Comparison of ENCODE assay signal across 8 mouse cellular contexts in the genomic region with DNA sequence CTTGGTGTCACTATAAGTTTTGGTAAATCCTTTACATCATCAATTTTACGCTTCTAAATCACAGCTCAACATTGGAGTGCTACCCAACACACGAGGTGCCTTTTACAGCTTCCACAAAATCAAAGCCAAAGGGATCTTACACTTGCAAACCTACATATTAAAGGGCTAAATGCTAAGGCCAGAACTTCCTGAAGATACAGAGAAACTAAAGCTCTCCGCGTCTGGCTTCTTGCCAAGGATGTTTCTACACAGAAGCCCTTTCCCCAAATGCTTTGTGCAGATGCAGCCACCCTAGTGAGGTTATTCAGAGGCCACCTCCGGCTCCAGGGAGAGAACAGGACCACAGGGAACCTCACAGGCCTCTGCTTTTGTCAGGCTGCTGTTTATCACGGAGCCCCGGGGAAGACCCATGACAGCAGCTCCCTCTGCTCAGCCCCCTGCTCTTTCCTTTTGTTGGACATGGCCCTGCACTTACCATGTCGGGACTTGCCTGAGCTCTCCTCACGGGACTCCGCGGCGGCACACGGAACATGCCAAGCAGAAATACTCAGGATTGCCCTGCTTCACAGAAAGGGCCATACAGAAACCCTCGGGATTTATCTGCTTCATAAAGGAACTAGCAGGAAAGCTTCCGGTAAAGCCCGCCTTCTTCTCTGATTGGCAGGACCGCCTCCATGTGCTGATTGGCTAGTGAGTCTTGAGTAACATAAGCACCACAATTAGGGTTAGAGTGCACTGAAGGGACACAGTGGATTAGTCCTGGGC. TPM values are rescaled to one million over a fixed set of nuclear protein-coding genes. Genes with fewer than 3 reads are reported as not detected.
DNase-seq lines count a peak whose midpoint lies in the region; ATAC-seq and TF ChIP-seq lines count a peak whose summit lies in the region.
"Not testable (repeated sequence)": the region's sequence is repeated elsewhere in the genome, so short reads cannot be mapped to it uniquely, and the experiment has no call there.

TSS of gene 3300002I08Rik (minus strand) at position 653 of the 765 bp plus-strand sequence.

- peak within 1 kb of the TSS; percentile 48 for H3K4me2 ChIP-seq in embryonic facial prominence, embryonic 15.5 days (replicated peaks)
- H3K4me2 ChIP-seq in limb, embryonic 13.5 days (replicated peaks): peak within 1 kb of the TSS; percentile 59
- peak within 1 kb of the TSS; percentile 51 for H3K4me2 ChIP-seq in midbrain, embryonic 15.5 days

- H3K4me1 ChIP-seq in bone marrow macrophage, adult 2 months (ENCODE audit: control insufficient read depth, insufficient read depth, low read length); embryonic facial prominence, embryonic 15.5 days; limb, embryonic 13.5 days; midbrain, embryonic 15.5 days: not testable (repeated sequence)

- peak within 1 kb of the TSS; percentile 74 for H3K9ac ChIP-seq in embryonic facial prominence, embryonic 15.5 days
- H3K9ac ChIP-seq in limb, embryonic 13.5 days: peak within 1 kb of the TSS; percentile 78
- peak within 1 kb of the TSS; percentile 85 for H3K9ac ChIP-seq in midbrain, embryonic 15.5 days

- H3K36me3 ChIP-seq in embryonic facial prominence, embryonic 15.5 days; limb, embryonic 13.5 days; midbrain, embryonic 15.5 days (replicated peaks): not testable (repeated sequence)

- DNase-seq in 3T3-L1 (ENCODE audit: low read depth, low spot score): peak; percentile 97
- DNase-seq in heart, adult 9 months (ENCODE audit: low spot score in 2 of 2): peak; percentile 89 to 92
- peak; percentile 95 for DNase-seq in kidney, adult 9 months
- DNase-seq in spleen, adult 18-20 months: peak; percentile 64 to 81

- peak; percentile 93 for ATAC-seq in embryonic facial prominence, embryonic 15.5 days (ENCODE audit: insufficient number of reproducible peaks, low FRiP score, low TSS enrichment, low read depth)
- ATAC-seq in limb, embryonic 13.5 days (ENCODE audit: low FRiP score, low read depth): peak; percentile 97
- peak; percentile 100 for ATAC-seq in midbrain, embryonic 15.5 days (replicated peaks)

- H3K4me3 ChIP-seq in bone marrow macrophage, adult 2 months (ENCODE audit: insufficient read depth, low read length): peak within 1 kb of the TSS; percentile 68
- peak within 1 kb of the TSS; percentile 65 for H3K4me3 ChIP-seq in embryonic facial prominence, embryonic 15.5 days (replicated peaks)
- peak within 1 kb of the TSS; percentile 65 for H3K4me3 ChIP-seq in limb, embryonic 13.5 days
- peak within 1 kb of the TSS; percentile 71 for H3K4me3 ChIP-seq in midbrain, embryonic 15.5 days

- not testable (repeated sequence) for TF ChIP-seq CTCF in bone marrow macrophage, adult 2 months (IDR thresholded peaks at IDR 0.05; ENCODE audit: low read depth, low read length)

- H3K27ac ChIP-seq in bone marrow macrophage, adult 2 months (ENCODE audit: insufficient read depth, low read depth, low read length): peak within 1 kb of the TSS; percentile 53
- H3K27ac ChIP-seq in embryonic facial prominence, embryonic 15.5 days (replicated peaks): peak within 1 kb of the TSS; percentile 76
- H3K27ac ChIP-seq in limb, embryonic 13.5 days: peak within 1 kb of the TSS; percentile 69
- peak within 1 kb of the TSS; percentile 94 for H3K27ac ChIP-seq in midbrain, embryonic 15.5 days

- H3K27me3 ChIP-seq in embryonic facial prominence, embryonic 15.5 days; limb, embryonic 13.5 days; midbrain, embryonic 15.5 days (replicated peaks): not testable (repeated sequence)

- WGBS in embryonic facial prominence, embryonic 15.5 days: 6% methylated on average over 17 of the region's 17 CpGs
- 5% methylated on average over 17 of the region's 17 CpGs for WGBS in limb, embryonic 13.5 days
- 7% methylated on average over 17 of the region's 17 CpGs for WGBS in midbrain, embryonic 15.5 days

- not testable (repeated sequence) for TF ChIP-seq POLR2A in bone marrow macrophage, adult 2 months (IDR thresholded peaks at IDR 0.05; ENCODE audit: borderline replicate concordance, low read depth, low read length)

- not testable (repeated sequence) for H3K9me3 ChIP-seq in embryonic facial prominence, embryonic 15.5 days (replicated peaks); limb, embryonic 13.5 days; midbrain, embryonic 15.5 days

RNA-seq across cellular contexts. Expression of gene 3300002I08Rik, which starts in this region (rescaled TPM):
- polyA plus RNA-seq in bone marrow macrophage, adult 2 months (2012; ENCODE audit: insufficient read depth, insufficient read length, missing spikeins): 1.2 and 1.8 TPM in 2 replicates
- 7.0 and 7.3 TPM in 2 replicates for polyA plus RNA-seq in embryonic facial prominence, embryonic 15.5 days (2015; fragmentation: Nextera tagmentation; extraction: Ambion mirVana)
- polyA plus RNA-seq in limb, embryonic 13.5 days (2015; fragmentation: Nextera tagmentation; extraction: Ambion mirVana): 9.4 and 11.7 TPM in 2 replicates
- 15.2 and 15.9 TPM in 2 replicates for polyA plus RNA-seq in midbrain, embryonic 15.5 days (2015; fragmentation: Nextera tagmentation; extraction: Ambion mirVana)

Comparison
In these comparisons a context has a peak if more than half of its experiments do, and no peak if none do; other contexts are left out.
1. Peak in every context shown above with its lines: DNase-seq, ATAC-seq, H3K4me3 ChIP-seq and H3K27ac ChIP-seq.